ENCODE assay signal across 1 mouse cellular context in genomic region chr2:119594113-119594981, GRCm38 (mm10).
A peak's percentile ranks its signal among the peaks of the same experiment; 100 is the strongest.
TF ChIP-seq lines count a peak whose summit lies in the region.

No protein-coding gene starts in this region.

TF ChIP-seq in myocyte, 11 proteins besides CTCF, POLR2A, EP300 and RAD21 (continued from another document):
- TF ChIP-seq SRF (IDR thresholded peaks at IDR 0.05; ENCODE audit: control insufficient read depth, insufficient read length, low read depth) (no peak), CEBPB (IDR thresholded peaks at IDR 0.05; ENCODE audit: insufficient read depth, poor library complexity, severe bottlenecking) (no peak), TCF12 (IDR thresholded peaks at IDR 0.05; ENCODE audit: insufficient read depth, poor library complexity, severe bottlenecking) (no peak), POLR2AphosphoS2 (IDR thresholded peaks at IDR 0.05; ENCODE audit: insufficient read length, low read depth) (peak; percentile 77), MYOD1 (IDR thresholded peaks at IDR 0.05; ENCODE audit: control insufficient read depth in 1 of 3, insufficient read length in 2 of 3, low read depth in 2 of 3) (peak in 1 of 3 experiments; percentile 14), MYOG (IDR thresholded peaks at IDR 0.05; ENCODE audit: control insufficient read depth in 1 of 3, insufficient read depth in 1 of 3, insufficient read length in 2 of 3, low read depth in 2 of 3) (no peak), MAX (IDR thresholded peaks at IDR 0.05; ENCODE audit: low read depth) (no peak), REST (IDR thresholded peaks at IDR 0.05; ENCODE audit: insufficient read depth, insufficient read length) (no peak), TCF3 (IDR thresholded peaks at IDR 0.05; ENCODE audit: insufficient read length, low read depth) (no peak)
TF ChIP-seq in myocyte: peak in this region for 3.
